Mouse (Mus musculus) heart, embryonic 16.5 days (tissue): Measurements from ENCODE around the gene Scgn. TPM values are rescaled to one million over a fixed set of nuclear protein-coding genes. Genes with fewer than 3 reads are reported as not detected.

Experiments
- ATAC-seq: fragments of 200-750 bp; cut with Nextera tagmentation; replicated peaks from 2 replicates; pipeline ENCODE4 v1.8.0; 2017; ENCODE audit warnings: moderate number of reproducible peaks; ENCODE audit not compliant: insufficient read depth, low FRiP score; ENCODE audit errors: extremely low read depth
- H3K27ac ChIP-seq: fragments of 300-500 bp; sonication (generic); 2 replicates; pipeline ENCODE4 v1.5.1; 2014; ENCODE audit warnings: mild to moderate bottlenecking, low read length, control low read depth, moderate library complexity
- H3K27me3 ChIP-seq: fragments of 300-500 bp; sonication (generic); 2 replicates; pipeline ENCODE4 v1.6.1; 2014; ENCODE audit warnings: low read length, mixed read lengths; ENCODE audit not compliant: control insufficient read depth, insufficient read depth
- H3K36me3 ChIP-seq: fragments of 300-500 bp; sonication (generic); 2 replicates; pipeline ENCODE4 v1.6.1; 2014; ENCODE audit not compliant: control insufficient read depth, insufficient read depth
- H3K4me1 ChIP-seq: fragments of 300-500 bp; sonication (generic); 2 replicates; pipeline ENCODE4 v1.6.1; 2014; ENCODE audit warnings: low read length, mixed read lengths; ENCODE audit not compliant: control insufficient read depth, insufficient read depth
- H3K4me2 ChIP-seq: fragments of 300-500 bp; sonication (generic); 2 replicates; pipeline ENCODE4 v1.6.1; 2014; ENCODE audit warnings: low read depth, mild to moderate bottlenecking, control low read depth, low read length
- H3K4me3 ChIP-seq: fragments of 300-500 bp; sonication (generic); 2 replicates; pipeline ENCODE4 v1.5.1; 2014; ENCODE audit warnings: mild to moderate bottlenecking, control low read depth, low read length
- H3K9ac ChIP-seq: fragments of 300-500 bp; sonication (generic); 2 replicates; pipeline ENCODE4 v1.6.1; 2014; ENCODE audit warnings: low read length, control low read depth
- H3K9me3 ChIP-seq: fragments of 300-500 bp; sonication (generic); replicated peaks from 2 replicates; pipeline ENCODE4 v1.6.1; 2016; ENCODE audit warnings: low read length; ENCODE audit not compliant: control insufficient read depth
- WGBS: fragments of 180-500 bp; shearing (Covaris S2); extraction: QIAGEN DNeasy Blood & Tissue Kit; methylation state at CpG from one replicate; pipeline ENCODE4 v1.1.7; 2014; 5-methylcytosine and 5-hydroxymethylcytosine counted together
- polyA plus RNA-seq: library from polyadenylated mRNA; unstranded; fragments of >200 nt; fragmentation: Nextera tagmentation; extraction: Ambion mirVana; gene quantifications from 2 replicates; pipeline ENCODE4 v1.2.1, GENCODE M21; 2015

Gene Scgn
- polyA plus RNA-seq, 1 experiment from 2014 or later, result not detected

DNA sequence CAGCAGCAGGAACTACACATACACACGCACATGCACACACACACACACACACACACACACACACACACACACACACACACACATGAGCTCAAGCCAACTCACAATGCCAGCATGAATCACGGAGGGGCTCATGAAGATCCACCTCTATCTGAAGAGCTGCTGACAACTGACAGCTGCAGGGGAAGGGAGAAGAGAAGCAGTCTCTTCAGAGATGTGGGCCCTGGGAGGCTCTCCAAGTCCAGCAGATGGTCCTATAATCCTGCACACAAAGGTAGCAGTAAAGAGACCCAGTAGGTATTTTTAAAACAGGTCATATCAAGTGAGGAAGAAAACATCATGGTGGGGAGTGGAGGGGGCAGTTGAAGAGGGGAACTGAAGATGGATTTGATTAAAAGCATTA is 7.8 kb upstream of the Scgn start:
- Histone ChIP-seq H3K4me3 (no peak overlapping the region), H3K4me2 (no peak overlapping the region), H3K4me1 (no peaks in the 10 kb centered on the region), H3K9me3 (no peaks in the 10 kb centered on the region), H3K27me3 (peaks cover 9% of the 10 kb centered on the region), H3K36me3 (no peaks in the 10 kb centered on the region), H3K27ac (no peak overlapping the region), H3K9ac (no peak overlapping the region)
- 82% methylated on average over 2 of the region's 2 CpGs for WGBS
- no peak for ATAC-seq

DNA sequence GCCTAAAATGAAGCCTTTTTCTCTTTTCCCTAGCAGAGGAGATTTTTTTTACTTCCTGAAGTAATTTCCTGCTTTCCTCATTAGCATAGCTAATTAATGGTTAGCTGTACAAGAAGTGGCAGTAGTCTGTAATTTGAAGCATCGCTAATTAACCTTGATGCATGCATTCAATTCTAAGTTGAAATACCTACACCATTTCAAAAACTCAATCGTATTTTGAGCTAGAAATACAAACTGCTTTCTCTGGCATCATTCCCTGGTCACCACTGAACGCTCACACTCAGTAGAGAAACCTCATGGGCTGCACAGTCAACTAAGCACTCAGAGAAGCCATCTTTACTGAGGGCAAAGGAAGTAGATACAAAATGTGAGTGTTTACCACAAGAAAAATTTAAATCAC is 3.7 kb upstream of the Scgn start:
- ATAC-seq, result no peak
- no peaks in the 10 kb centered on the region for H3K9me3 ChIP-seq
- WGBS, result 78% methylated on average over 3 of the region's 3 CpGs
- H3K27ac ChIP-seq, result no peak overlapping the region
- no peaks in the 10 kb centered on the region for H3K36me3 ChIP-seq
- H3K9ac ChIP-seq, result no peak overlapping the region
- peaks cover 37% of the 10 kb centered on the region for H3K27me3 ChIP-seq
- H3K4me1 ChIP-seq, result no peaks in the 10 kb centered on the region
- no peak overlapping the region for H3K4me2 ChIP-seq
- H3K4me3 ChIP-seq, result no peak overlapping the region

DNA sequence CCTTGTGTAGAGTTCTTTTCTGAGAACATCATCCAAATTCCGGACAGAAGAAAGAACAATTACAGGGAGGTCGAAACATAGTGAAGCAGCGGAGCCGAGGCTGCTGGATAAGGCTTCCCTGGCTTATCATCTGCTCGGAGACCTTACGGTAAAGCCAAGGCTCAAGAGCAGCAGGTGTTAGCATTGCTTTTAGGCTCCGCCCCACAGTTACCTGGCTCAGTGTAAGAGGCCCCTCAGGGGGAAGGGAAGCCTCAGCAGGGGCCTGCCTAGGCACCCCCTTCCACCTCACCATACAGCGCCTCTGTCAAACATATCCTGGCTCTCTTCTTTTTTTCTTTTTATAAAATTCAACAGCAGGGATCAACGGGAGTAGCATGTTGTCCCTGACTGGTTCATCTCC is 3.0 kb upstream of the Scgn start:
- no peak for ATAC-seq
- Histone ChIP-seq H3K4me3 (no peak overlapping the region), H3K27ac (no peak overlapping the region), H3K4me1 (no peaks in the 10 kb centered on the region), H3K27me3 (peaks cover 37% of the 10 kb centered on the region), H3K9me3 (no peaks in the 10 kb centered on the region), H3K9ac (no peak overlapping the region), H3K36me3 (no peaks in the 10 kb centered on the region), H3K4me2 (no peak overlapping the region)
- 14% methylated on average over 9 of the region's 9 CpGs for WGBS

DNA sequence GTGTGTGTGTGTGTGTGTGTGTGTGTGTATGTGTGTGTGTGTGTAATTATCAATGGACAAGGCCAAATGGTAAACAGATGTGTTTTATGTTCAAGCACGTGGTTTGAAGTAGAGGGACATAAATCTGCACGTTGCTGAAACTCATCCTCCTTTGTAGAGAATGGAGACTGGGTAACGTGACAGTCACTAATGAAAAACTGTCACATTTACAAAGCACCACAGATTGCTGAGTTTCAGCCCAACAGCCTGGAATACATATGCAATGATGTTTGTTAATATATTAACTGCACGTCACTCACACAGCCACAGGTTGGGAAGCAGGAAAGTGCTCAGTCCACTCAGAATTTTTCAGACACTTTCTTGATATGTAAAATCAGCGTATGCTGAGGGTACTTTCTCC is 563 bp downstream of the Scgn start:
- Histone ChIP-seq H3K27me3 (peaks cover 37% of the 10 kb centered on the region), H3K4me1 (no peaks in the 10 kb centered on the region)

DNA sequence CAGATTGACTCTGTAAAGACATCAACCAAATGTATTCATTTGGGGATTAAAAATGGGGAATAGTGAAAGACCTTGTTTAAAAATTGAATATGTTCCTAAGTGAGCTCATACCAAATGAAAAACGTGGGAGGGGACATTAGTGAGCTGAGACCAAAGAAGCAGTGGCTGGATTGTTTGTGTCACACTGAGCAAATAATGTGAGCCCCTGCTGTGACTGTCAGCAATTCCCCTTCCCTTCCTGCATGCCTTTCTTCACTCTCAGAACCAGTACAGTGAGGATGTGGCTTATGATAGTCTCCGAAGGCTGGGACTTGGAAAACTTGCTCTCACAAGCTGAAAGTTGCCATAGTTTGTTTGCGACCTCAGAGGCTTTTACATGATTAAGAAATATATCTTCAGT is 5.9 kb downstream of the Scgn start:
- Histone ChIP-seq H3K4me2 (no peak overlapping the region), H3K36me3 (no peaks in the 10 kb centered on the region), H3K4me3 (no peak overlapping the region), H3K27ac (no peak overlapping the region), H3K9me3 (no peaks in the 10 kb centered on the region), H3K4me1 (no peaks in the 10 kb centered on the region), H3K9ac (no peak overlapping the region), H3K27me3 (peaks cover 4% of the 10 kb centered on the region; the same call in 1 of the 2 replicates)
- WGBS, result 43% methylated on average over 3 of the region's 3 CpGs
- ATAC-seq, result no peak

More for the DNA sequence above, 563 bp downstream of the Scgn start:
- Histone ChIP-seq H3K9ac (no peak overlapping the region), H3K36me3 (no peaks in the 10 kb centered on the region), H3K9me3 (no peaks in the 10 kb centered on the region), H3K4me3 (no peak overlapping the region), H3K27ac (no peak overlapping the region), H3K4me2 (no peak overlapping the region)
- no peak for ATAC-seq
- WGBS, result 41% methylated on average over 5 of the region's 5 CpGs

DNA sequence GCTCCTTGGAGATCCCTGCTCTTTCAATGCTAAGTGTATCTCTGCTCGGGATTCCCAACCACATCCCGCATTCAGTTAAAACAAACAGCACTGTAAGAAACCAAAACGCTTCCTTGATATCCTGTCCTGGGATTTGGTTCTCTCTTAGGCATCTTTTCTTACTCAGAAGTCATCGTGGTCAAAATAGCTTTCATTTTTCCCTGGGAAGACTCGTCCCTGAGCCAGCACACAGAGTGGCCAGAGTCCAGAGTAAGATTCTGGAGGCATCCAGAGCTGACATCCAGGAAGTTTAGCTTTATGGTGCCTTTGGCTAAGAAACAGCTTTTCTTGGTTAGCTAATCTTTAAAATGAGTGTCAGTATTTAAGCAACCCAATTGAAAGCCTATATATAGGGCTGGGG is 18.7 kb downstream of the Scgn start:
- Histone ChIP-seq H3K27me3 (no peaks in the 10 kb centered on the region), H3K9me3 (no peaks in the 10 kb centered on the region), H3K4me3 (no peak overlapping the region), H3K9ac (no peak overlapping the region), H3K36me3 (no peaks in the 10 kb centered on the region), H3K27ac (no peak overlapping the region), H3K4me2 (no peak overlapping the region), H3K4me1 (no peaks in the 10 kb centered on the region)
- WGBS, result 50% methylated on average over 5 of the region's 5 CpGs
- no peak for ATAC-seq

DNA sequence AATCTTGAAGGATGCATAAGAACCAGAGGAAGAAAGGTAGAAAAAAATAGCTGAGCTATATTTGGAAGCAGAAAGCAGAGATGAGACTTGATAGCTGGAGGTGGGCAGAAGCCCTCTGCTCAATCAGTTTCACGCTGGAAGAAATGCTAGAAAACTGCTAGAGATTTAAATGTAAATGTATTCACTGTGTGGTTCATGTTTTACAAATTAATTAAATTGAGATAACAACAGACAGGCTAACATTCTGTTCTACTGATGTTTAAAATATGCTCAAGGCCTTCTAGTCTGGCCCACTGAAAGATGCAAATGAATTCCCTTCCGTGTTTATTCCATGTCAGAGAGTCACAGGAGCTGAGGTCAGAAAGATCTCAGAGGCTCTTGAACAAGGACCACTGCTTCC is 19.1 kb downstream of the Scgn start:
- Histone ChIP-seq H3K9me3 (no peaks in the 10 kb centered on the region), H3K9ac (no peak overlapping the region), H3K4me1 (no peaks in the 10 kb centered on the region), H3K4me3 (no peak overlapping the region), H3K4me2 (no peak overlapping the region), H3K36me3 (no peaks in the 10 kb centered on the region), H3K27me3 (no peaks in the 10 kb centered on the region), H3K27ac (no peak overlapping the region)
- ATAC-seq, result no peak
- WGBS, result 59% methylated on average over 2 of the region's 2 CpGs

DNA sequence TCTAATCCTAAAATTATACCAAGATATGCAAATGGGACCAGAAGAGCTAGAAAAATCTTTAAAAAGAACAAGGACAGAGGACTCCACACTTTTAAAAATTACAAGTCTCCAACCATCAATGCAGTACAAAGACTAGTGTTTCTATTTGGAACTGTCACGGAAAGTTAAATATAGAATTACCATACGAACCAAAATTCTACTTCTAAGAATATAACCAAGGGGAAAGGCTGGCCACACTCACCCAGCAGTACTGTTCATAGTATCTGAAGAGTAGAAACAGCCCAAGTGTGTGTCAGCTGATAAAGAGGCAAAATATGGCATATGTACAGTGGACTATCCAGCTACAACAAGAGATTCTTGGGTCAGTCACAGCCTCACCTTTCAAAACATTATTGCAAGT is 26.1 kb downstream of the Scgn start:
- H3K36me3 ChIP-seq, result no peaks in the 10 kb centered on the region
- no peak overlapping the region for H3K27ac ChIP-seq
- H3K9me3 ChIP-seq, result no peaks in the 10 kb centered on the region
- no peak for ATAC-seq
- no peaks in the 10 kb centered on the region for H3K4me1 ChIP-seq
- H3K4me3 ChIP-seq, result no peak overlapping the region
- H3K9ac ChIP-seq, result no peak overlapping the region
- no peak overlapping the region for H3K4me2 ChIP-seq
- no peaks in the 10 kb centered on the region for H3K27me3 ChIP-seq
- WGBS, result 62% methylated on average over 2 of the region's 2 CpGs

DNA sequence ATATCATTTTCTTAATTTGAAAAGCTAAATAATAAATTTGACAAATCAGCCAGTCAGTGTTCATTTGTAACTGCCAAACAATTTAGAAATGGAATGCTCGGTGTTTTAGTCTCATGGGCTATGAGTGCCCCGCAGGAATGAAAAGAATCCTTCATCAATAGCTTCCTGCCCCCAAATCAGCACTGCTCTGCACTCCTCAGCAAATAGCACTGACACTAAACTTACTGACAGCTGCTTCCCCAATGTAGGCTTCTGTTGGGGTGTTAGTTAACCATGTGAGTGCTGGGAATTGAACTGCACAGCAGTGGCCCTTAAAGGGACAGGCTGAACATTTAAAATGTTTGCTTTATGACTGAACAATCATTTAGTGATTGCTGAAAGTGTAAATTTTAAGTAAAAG is 31.2 kb downstream of the Scgn start:
- Histone ChIP-seq H3K27me3 (no peaks in the 10 kb centered on the region), H3K4me3 (no peak overlapping the region), H3K36me3 (no peaks in the 10 kb centered on the region), H3K9ac (no peak overlapping the region), H3K9me3 (no peaks in the 10 kb centered on the region), H3K4me2 (no peak overlapping the region), H3K27ac (no peak overlapping the region), H3K4me1 (no peaks in the 10 kb centered on the region)
- 15% methylated on average over 2 of the region's 2 CpGs for WGBS
- no peak for ATAC-seq

DNA sequence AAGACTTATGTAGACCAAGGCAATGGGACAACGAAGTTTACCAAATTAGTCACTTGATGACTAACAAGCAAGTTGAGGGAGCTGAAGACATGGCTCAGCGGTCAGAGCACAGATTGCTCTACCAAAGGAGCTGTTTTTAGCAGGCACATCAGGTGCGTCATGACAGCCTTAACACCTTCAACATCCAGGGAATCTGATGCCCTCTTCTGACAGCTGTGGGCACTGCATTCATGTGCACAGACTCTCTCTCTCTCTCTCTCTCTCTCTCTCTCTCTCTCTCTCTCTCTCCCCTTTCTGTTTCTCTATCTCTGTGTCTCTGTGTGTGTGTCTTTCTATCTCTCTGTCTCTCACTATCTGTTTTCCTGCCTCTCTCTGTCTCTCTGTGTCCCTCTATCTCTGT is 40.1 kb downstream of the Scgn start:
- WGBS, result 48% methylated on average over 3 of the region's 3 CpGs
- Histone ChIP-seq H3K27ac (no peak overlapping the region), H3K27me3 (no peaks in the 10 kb centered on the region), H3K4me1 (no peaks in the 10 kb centered on the region), H3K4me2 (no peak overlapping the region), H3K9ac (no peak overlapping the region), H3K9me3 (no peaks in the 10 kb centered on the region), H3K36me3 (no peaks in the 10 kb centered on the region), H3K4me3 (no peak overlapping the region)
- ATAC-seq, result no peak
